Mouse (Mus musculus) CH12.LX (cell line): ENCODE data around the gene 1110008L16Rik. TPM values are rescaled to one million over a fixed set of nuclear protein-coding genes. Genes with fewer than 3 reads are reported as not detected.

ENCODE experiments used
- DNase-seq: peaks from one replicate; pipeline ENCODE4 v3.0.0-alpha.2; 2013; ENCODE audit errors: extremely low read depth
- H3K27ac ChIP-seq: 2 replicates; pipeline ENCODE4 v1.5.1; 2012; ENCODE audit warnings: low read depth, mild to moderate bottlenecking, control low read depth, moderate library complexity; ENCODE audit not compliant: insufficient read depth
- H3K27me3 ChIP-seq: replicated peaks from 2 replicates; pipeline ENCODE3; 2012; ENCODE audit warnings: inconsistent platforms
- H3K36me3 ChIP-seq, 2 experiments: replicated peaks in 1 of 2; 2 replicates each; pipeline versions ENCODE3 to v1.6.1; 2012; ENCODE audit warnings: inconsistent platforms in 1 of 2, low read length in 1 of 2, mild to moderate bottlenecking in 1 of 2, mixed read lengths in 1 of 2, moderate library complexity in 1 of 2; ENCODE audit not compliant: control insufficient read depth in 1 of 2, insufficient read depth in 1 of 2
- H3K4me1 ChIP-seq, 2 experiments: 2 replicates each; pipeline ENCODE4 v1.6.1; 2012; ENCODE audit warnings: inconsistent platforms in 1 of 2, moderate library complexity in 1 of 2; ENCODE audit not compliant: insufficient read depth in 2 of 2, control insufficient read depth in 1 of 2
- H3K4me2 ChIP-seq: 2 replicates; pipeline ENCODE4 v1.6.1; 2012; ENCODE audit warnings: low read depth, mild to moderate bottlenecking, control low read depth; ENCODE audit not compliant: poor library complexity, insufficient read depth, severe bottlenecking
- H3K4me3 ChIP-seq, 3 experiments: fragments of 150-350 bp in 1 of 3; sonication (generic) in 1 of 3; replicated peaks in 1 of 3; 2 replicates each; pipeline versions ENCODE3 to v1.5.1; 2011 to 2012; ENCODE audit warnings: low read depth in 2 of 3, low read length in 2 of 3, mild to moderate bottlenecking in 2 of 3, moderate library complexity in 2 of 3, control low read depth in 1 of 3, improper control_type of control experiment in 1 of 3, inconsistent platforms in 1 of 3, mixed read lengths in 1 of 3; ENCODE audit not compliant: poor library complexity in 1 of 3
- H3K79me2 ChIP-seq: replicated peaks from 2 replicates; pipeline ENCODE4 v1.6.1; 2012; ENCODE audit warnings: mild to moderate bottlenecking, moderate library complexity; ENCODE audit not compliant: control insufficient read depth, poor library complexity, insufficient read depth, severe bottlenecking; ENCODE audit errors: extremely low read depth
- H3K9ac ChIP-seq: 2 replicates; pipeline ENCODE4 v1.6.1; 2012; ENCODE audit warnings: low read depth, mild to moderate bottlenecking, control low read depth, moderate library complexity; ENCODE audit not compliant: insufficient read depth
- H3K9me3 ChIP-seq: replicated peaks from 2 replicates; pipeline ENCODE3; 2012; ENCODE audit warnings: low read length, inconsistent platforms, mixed read lengths
- EP300 ChIP-seq: IDR thresholded peaks from 2 replicates; pipeline ENCODE4 v1.6.1; 2011; ENCODE audit warnings: low read length, improper control_type of control experiment
- ETS1 ChIP-seq: conservative IDR thresholded peaks from 2 replicates; pipeline ENCODE4 v1.6.1; 2012; ENCODE audit warnings: low read depth, mild to moderate bottlenecking, inconsistent platforms, low read length, improper control_type of control experiment, moderate library complexity
- HCFC1 ChIP-seq: IDR thresholded peaks from 2 replicates; pipeline ENCODE4 v1.6.1; 2012; ENCODE audit warnings: low read depth, mild to moderate bottlenecking, inconsistent platforms, low read length, improper control_type of control experiment
- JUND ChIP-seq: conservative IDR thresholded peaks from 2 replicates; pipeline ENCODE4 v1.6.1; 2011; ENCODE audit warnings: low read depth, low read length, improper control_type of control experiment
- KAT2A ChIP-seq: IDR thresholded peaks from 2 replicates; pipeline ENCODE4 v1.6.1; 2012; ENCODE audit warnings: low read length, improper control_type of control experiment, inconsistent platforms; ENCODE audit not compliant: insufficient replicate concordance
- MAX ChIP-seq: IDR thresholded peaks from 2 replicates; pipeline ENCODE4 v1.6.1; 2011; ENCODE audit warnings: low read length, improper control_type of control experiment
- NRF1 ChIP-seq: IDR thresholded peaks from 2 replicates; pipeline ENCODE4 v1.6.1; 2014; ENCODE audit warnings: low read depth, mild to moderate bottlenecking, inconsistent platforms, low read length, improper control_type of control experiment, moderate library complexity
- POLR2A ChIP-seq: IDR thresholded peaks from 2 replicates; pipeline ENCODE4 v1.6.1; 2011; ENCODE audit warnings: low read depth, mild to moderate bottlenecking, improper control_type of control experiment, low read length
- POLR2AphosphoS2 ChIP-seq: IDR thresholded peaks from 2 replicates; pipeline ENCODE4 v1.6.1; 2011; ENCODE audit warnings: low read depth, low read length, improper control_type of control experiment
- SIN3A ChIP-seq: IDR thresholded peaks from 2 replicates; pipeline ENCODE4 v1.6.1; 2012; ENCODE audit warnings: low read length, improper control_type of control experiment, inconsistent platforms
- TBP ChIP-seq: conservative IDR thresholded peaks from 2 replicates; pipeline ENCODE4 v1.6.1; 2011; ENCODE audit warnings: low read depth, low read length, improper control_type of control experiment
- UBTF ChIP-seq: IDR thresholded peaks from 2 replicates; pipeline ENCODE4 v1.6.1; 2012; ENCODE audit warnings: low read depth, mild to moderate bottlenecking, inconsistent platforms, low read length, improper control_type of control experiment, moderate library complexity
- USF1 ChIP-seq: IDR thresholded peaks from 2 replicates; pipeline ENCODE4 v1.6.1; 2014; ENCODE audit warnings: low read depth, mild to moderate bottlenecking, inconsistent platforms, low read length, improper control_type of control experiment
- dilution Hi-C: fragments of 300-500 bp; cut with MboI; formaldehyde crosslinking; loops from 2 replicates; pipeline ENCODE4 v1.14.3; 2020; ENCODE audit warnings: low sequenced_read_pairs; ENCODE audit not compliant: extremely low pct_unique_long_range_greater_than_20kb, extremely low pct_ligation_motif_present
- in situ Hi-C: fragments of 300-500 bp; cut with MboI; formaldehyde crosslinking; loops from 3 replicates; pipeline ENCODE4 v1.14.3; 2019; ENCODE audit warnings: low sequenced_read_pairs, low pct_ligation_motif_present, low pct_unique_long_range_greater_than_20kb, mixed read lengths
- polyA plus RNA-seq: library from polyadenylated mRNA; unstranded; fragments of >175 nt; gene quantifications from 2 replicates; pipeline ENCODE4 v1.2.1, GENCODE M21; 2012; ENCODE audit warnings: low read depth; ENCODE audit not compliant: insufficient read length
- total RNA-seq, 2 experiments: library from RNA; depleted of rRNA; stranded (reverse); fragments of 300-350 nt in 1 of 2; fragments of >200 nt in 1 of 2; gene quantifications; 2 replicates each; pipeline ENCODE4 v1.2.3; 2012 to 2014

The 1110008L16Rik gene
- total and polyA plus RNA-seq, 3 experiments = 25.7 to 32.6 (median 28.9) TPM

DNA sequence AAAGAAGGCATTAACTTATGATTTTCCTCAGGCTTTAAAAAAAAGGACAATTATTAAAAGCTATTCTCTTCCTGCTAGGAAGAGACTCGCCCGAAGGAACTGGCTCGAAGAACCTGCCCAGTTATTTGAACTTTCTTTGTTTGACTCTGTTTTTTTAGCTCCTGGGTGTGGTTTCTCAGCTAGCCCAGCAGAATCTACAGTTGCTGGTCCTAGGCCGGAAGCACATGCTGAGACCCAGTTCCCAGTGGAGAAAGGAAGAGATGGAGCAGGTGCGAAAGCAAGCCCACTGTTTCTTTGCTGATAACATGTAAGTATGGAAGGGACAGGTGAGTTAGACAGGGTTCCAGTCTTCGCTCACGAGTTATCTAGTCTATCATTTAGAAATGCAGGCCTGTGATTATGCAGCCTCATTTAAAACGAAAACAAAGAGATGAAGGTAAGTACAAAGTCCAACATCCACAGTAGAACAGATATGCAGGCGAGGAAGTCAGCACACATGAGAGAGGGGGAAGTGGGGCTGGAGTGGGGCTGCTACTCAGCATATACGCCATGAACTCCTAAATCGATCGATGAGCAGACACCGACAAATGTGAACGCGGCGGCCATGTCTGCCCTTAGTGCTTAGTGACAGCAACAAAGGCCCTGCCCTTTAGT, 77.7 kb downstream of the 1110008L16Rik start:
- Histone ChIP-seq H3K27ac (no peak overlapping the region), H3K79me2 (no peaks in the 10 kb centered on the region), H3K4me2 (no peak overlapping the region), H3K27me3 (no peaks in the 10 kb centered on the region), H3K9ac (no peak overlapping the region), H3K4me1 (peaks cover 0 to 6% of the 10 kb centered on the region in 2 experiments; a peak in 2 of 4 replicates), H3K9me3 (no peaks in the 10 kb centered on the region), H3K36me3 (peaks cover 21 to 46% of the 10 kb centered on the region in 2 experiments), H3K4me3 (no peak overlapping the region)
- in situ Hi-C loops = no loop called here
- no peak for DNase-seq
- TF ChIP-seq TBP (no peak), KAT2A (no peak), JUND (no peak), HCFC1 (no peak), EP300 (no peak), USF1 (no peak), POLR2A (no peak), MAX (no peak), ETS1 (no peak), POLR2AphosphoS2 (no peak), NRF1 (no peak), UBTF (no peak)
- dilution Hi-C loops = no loop called here

DNA sequence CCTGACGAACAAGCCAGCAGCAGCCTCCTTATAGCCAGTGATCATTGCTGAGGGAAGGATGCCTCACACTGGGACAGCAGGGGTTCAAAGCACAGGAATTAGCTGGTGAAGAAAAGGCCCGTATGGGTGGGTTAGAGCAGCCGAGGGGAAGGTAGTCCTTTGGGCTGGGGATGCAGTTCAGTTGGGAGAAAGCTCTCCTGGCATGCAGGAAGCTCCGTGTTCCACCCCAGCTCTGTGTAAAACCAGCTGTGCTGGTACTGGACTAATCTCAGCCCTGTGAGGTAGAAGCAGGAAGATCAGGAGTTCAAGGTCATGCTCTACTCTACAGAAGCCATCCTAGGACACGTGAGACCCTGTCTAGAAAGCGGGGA, 78.2 kb downstream of the 1110008L16Rik start:
- Histone ChIP-seq H3K4me1 (peaks cover 0 to 6% of the 10 kb centered on the region in 2 experiments; a peak in 2 of 4 replicates), H3K27ac (no peak overlapping the region), H3K9me3 (no peaks in the 10 kb centered on the region), H3K9ac (no peak overlapping the region), H3K27me3 (no peaks in the 10 kb centered on the region), H3K4me3 (no peak overlapping the region), H3K4me2 (no peak overlapping the region), H3K36me3 (peaks cover 24 to 51% of the 10 kb centered on the region in 2 experiments), H3K79me2 (no peaks in the 10 kb centered on the region)
- no peak for DNase-seq
- dilution Hi-C loops (no loop called here), in situ Hi-C loops (no loop called here)
- no peak for TF ChIP-seq UBTF
- TF ChIP-seq SIN3A = no peak
